Mouse (Mus musculus) embryonic stem cell, embryonic (primary cell): ENCODE results near the gene Abca4.

Experiments
- CTCF ChIA-PET, 4 experiments: fragments of 300-600 bp in 2 of 4; fragments of 350-600 bp in 2 of 4; sonication (Branson Sonifier 250); formaldehyde crosslinking; loops; one replicate each; lab custom pipeline; 2022; ENCODE audit warnings: inconsistent platforms in 2 of 4; lab: Charles Lee
- POLR2A ChIA-PET, 4 experiments: fragments of 300-600 bp in 2 of 4; fragments of 350-600 bp in 2 of 4; sonication (Branson Sonifier 250); formaldehyde crosslinking; loops; one replicate each; lab custom pipeline; 2022; ENCODE audit warnings: antibody characterized with exemption in 4 of 4, inconsistent platforms in 1 of 4; lab: Charles Lee

Abca4 gene

DNA sequence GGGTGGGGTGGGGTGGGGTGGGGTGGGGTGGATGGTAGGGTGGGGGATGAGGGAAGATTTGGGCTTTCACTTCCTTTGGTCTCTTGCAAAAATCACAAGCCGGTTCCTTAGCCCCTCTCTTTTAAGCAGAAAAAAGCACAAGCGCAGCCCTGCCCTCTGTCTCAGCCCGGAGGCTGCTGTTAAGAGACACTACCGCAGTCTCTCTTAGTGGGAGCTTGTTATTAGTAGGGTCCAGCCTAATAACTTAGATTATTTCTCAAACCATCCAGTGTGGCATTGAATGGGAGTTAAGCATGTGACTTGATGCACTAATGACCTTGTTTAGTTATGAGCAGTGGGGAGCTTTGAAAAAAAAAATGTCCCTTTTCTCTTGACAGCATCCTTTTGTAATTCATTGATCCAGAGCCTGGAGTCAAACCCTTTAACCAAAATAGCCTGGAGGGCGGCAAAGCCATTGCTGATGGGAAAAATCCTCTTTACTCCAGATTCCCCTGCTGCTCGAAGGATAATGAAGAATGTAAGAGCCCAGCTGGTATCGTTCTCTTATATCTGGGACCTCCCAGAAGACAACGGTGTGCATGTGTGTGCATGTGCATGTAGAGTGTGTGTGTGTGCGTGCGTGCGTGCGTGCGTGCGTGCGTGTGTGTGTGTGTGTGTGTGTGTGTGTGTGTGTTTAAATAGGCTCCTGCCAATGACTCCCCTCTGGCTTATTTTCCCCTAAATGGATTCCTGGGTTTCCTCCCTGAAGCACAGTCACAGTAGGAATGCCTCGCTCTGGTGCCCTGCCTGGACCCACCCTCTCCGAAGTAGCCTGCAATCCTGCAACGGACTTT lies 41.1 kb downstream of the Abca4 start:
- POLR2A ChIA-PET = interaction anchor here in 2 of 4 experiments (0.5 to 1.1 kb wide), 8 partner anchors 18 to 581 kb away, joined by 3 to 6 read pairs (median 4); no protein-coding TSS in a partner anchor
- CTCF ChIA-PET = interaction anchor here in 2 of 4 experiments (0.6 to 0.7 kb wide), 3 partner anchors 44 to 546 kb away, joined by 3 to 7 read pairs (median 3); no protein-coding TSS in a partner anchor

DNA sequence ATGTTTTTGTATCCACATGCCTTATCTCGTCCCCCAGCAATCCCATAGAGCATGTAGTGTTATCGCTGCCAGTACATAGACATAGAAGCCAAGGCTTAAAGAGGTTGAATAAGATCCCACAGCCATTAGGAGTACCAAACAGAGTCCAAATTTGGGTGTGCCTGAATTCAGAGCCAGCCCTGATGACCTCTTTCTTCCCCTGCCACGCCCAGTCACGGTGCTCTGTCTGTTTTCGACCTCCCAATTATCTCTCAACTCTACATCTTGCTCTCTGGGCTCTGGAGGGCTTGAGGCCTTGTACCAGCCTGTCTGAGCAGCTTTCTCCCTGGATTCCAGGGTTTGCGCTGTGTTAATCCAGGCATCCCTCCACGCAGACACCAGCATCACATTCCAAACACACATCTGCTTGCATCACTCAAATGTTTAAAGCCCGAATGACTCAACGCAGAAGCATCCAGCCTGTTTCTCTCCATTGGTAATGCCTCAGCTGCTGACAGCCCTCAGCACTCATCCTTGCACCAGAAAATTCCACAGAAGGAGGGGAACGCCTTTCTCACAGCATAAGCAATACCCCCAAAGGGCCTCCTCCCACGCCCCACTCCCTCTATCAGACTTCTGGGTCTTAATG lies 43.9 kb downstream of the Abca4 start:
- CTCF ChIA-PET = no interaction called here
- POLR2A ChIA-PET = no interaction called here

DNA sequence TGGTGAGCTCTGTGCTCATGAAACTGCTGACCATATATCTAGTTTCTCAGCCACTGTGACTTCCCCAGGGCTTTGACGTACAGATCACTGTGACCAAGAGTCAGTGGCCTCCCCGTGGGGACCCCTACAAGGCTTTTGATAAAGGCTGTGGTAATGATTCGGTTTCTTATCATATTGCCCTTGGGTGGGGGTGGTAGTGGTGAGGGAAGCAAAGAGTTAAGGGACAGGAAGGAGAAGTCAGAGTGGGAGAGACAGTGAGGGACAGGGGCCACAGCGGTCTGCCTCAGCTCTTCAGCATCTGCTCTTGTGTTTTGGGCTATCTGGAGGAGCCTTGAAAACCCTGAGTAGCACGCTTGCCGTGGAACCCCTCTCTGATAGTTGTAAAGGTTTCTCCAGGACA lies 46.1 kb downstream of the Abca4 start:
- ChIA-PET POLR2A (interaction anchor here in 1 of 4 experiments (1.0 kb wide), 1 partner anchor 57 kb away, joined by 3 read pairs; no protein-coding TSS in a partner anchor), CTCF (no interaction called here)

DNA sequence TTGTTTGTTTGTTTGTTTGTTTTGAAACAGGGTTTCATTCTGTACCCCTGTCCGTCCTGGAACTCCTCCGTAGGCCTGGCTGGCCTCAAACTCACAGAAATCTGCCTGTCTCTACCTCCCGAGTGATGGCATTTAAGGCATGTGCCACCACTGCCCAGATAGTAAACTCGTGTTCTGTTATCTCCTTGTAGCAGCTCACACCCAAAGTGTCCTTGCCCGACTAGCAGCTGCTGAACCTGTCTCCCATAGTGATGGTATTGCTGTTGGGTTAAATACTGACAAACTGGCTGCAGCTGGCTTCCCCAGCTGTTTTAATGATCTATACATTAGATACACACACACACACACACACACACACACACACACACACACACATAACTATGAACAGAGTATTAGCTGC lies 55.5 kb downstream of the Abca4 start:
- CTCF ChIA-PET = interaction anchor here in 1 of 4 experiments (0.7 kb wide), 1 partner anchor 363 kb away, joined by 3 read pairs; no protein-coding TSS in a partner anchor

DNA sequence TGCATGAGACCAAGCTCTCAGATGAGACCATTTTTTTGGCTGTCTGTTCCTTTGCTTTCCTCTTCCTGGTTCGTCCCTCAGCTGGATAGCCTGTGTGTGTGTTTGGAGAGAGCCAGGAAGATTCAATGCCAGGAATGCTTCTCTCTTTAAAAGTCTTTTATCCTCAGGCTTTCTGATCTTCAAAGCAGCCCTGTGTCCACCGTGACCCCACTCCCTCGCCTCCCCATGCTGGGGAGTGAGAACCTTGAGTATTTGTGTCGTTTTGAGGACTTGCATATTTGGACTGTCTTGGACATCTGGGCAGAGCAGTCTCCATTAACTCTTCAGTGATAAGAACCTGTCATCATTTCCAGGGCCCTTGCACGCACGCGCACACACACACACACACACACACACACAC lies 57.8 kb downstream of the Abca4 start:
- ChIA-PET POLR2A (interaction anchor here in 1 of 4 experiments (0.7 kb wide), 1 partner anchor 498 kb away, joined by 5 read pairs; no protein-coding TSS in a partner anchor), CTCF (interaction anchor here in 2 of 4 experiments (0.6 to 2.9 kb wide), 2 partner anchors 8 to 258 kb away, joined by 3 to 10 read pairs; no protein-coding TSS in a partner anchor)

More for the DNA sequence above, 55.5 kb downstream of the Abca4 start:
- POLR2A ChIA-PET = no interaction called here

DNA sequence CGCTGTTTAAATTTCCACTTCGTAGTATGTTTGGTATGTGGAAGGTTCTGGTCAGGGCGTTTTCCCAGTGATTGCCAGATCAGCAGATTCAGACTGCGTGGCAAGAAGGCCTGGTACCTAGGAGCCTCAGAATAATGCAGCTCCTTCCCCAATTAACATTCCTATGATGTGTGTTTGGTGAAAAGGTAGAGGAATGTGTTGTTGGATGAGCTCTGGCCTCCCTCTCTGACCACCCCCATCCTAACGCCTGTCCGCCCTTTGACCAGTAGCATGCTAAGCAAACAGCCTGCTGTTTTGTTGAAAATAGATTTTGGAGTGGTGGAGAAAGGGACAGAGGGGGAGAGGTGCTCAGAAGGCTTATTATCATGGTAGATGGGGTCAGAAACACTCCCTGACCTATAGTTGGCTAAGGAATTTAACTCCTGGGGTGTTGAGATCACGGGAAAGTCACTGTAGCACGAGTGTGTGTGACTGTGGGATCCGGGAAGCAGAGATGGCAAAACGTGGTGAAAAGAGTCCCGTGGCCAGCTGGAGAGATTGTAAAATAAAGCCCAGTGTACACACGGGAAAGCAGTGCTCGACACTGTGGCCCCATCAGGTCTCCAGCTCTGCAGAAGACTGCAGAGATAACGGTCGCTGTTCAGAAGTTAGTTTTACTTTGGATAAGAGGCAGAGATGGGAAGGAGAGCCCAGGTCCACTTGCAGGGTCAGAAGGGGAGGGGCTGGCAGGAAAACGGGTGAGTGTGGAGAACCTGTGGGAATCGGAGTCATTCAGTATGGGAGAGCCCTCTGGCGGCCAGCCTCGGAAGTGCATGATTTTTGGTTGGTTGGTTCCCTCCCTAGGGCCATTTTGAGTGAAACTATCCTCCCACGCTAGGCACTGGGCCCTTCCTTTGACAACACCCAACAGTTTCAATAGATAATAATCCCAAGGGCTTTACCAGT lies 59.9 kb downstream of the Abca4 start:
- CTCF ChIA-PET = interaction anchor here (0.6 to 2.9 kb wide), 5 partner anchors 9 to 219 kb away, joined by 3 to 10 read pairs (median 8); no protein-coding TSS in a partner anchor
- POLR2A ChIA-PET = interaction anchor here (0.6 to 1.7 kb wide), 6 partner anchors 19 to 137 kb away, joined by 3 to 7 read pairs (median 3); no protein-coding TSS in a partner anchor

DNA sequence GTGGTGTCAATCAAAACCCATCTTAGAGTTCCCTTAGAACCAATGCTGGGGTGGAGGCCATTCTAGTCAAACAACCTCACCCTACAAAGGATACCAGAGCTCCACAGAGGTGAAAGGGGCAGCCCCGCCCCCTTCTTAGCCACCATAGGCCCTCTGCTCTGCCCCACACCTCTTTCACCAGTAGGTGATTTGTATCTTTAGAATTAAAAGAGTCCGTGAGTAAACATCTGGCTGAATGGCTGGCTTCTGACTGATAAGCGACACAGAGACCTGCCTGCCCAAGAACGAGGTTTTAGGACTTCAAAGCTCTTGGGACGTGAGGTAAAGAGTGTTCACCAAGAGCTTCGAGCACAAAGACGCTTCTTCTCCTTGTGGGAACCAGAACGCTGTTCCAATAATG lies 62.7 kb downstream of the Abca4 start:
- CTCF ChIA-PET = interaction anchor here (0.6 to 1.2 kb wide), 9 partner anchors 13 to 517 kb away, joined by 3 to 15 read pairs (median 4); no protein-coding TSS in a partner anchor
- POLR2A ChIA-PET = interaction anchor here in 1 of 4 experiments (0.6 to 0.9 kb wide), 2 partner anchors 13 to 102 kb away, joined by 3 read pairs; no protein-coding TSS in a partner anchor

DNA sequence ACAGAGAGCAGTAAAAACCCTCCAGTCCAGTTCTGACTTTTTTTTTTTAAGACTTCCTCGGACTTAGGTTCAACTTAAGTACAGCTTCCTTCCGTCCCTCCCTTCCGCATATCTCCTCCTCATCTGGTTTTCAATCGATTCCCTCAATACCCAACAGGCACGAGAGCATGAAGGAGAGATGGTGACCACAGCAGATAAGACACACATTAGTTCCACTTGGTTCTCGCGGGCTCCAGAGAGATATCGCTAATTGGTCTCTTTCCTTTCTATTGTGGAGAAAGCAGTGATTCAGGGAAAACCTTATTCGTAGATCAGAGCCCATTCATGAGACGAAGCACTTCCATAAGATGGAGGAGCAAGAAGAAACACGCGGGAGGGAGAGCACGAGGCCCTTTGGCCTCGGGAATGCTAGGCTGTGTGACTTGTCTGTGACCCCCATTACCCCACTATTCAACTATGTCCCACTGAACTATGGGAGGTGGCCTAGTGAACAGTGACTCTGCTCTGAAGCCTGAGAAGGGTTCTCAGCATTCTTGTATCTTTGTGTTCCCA lies 63.5 kb downstream of the Abca4 start:
- CTCF ChIA-PET = interaction anchor here in 3 of 4 experiments (0.6 to 1.2 kb wide), 4 partner anchors 12 to 238 kb away, joined by 3 read pairs; no protein-coding TSS in a partner anchor

DNA sequence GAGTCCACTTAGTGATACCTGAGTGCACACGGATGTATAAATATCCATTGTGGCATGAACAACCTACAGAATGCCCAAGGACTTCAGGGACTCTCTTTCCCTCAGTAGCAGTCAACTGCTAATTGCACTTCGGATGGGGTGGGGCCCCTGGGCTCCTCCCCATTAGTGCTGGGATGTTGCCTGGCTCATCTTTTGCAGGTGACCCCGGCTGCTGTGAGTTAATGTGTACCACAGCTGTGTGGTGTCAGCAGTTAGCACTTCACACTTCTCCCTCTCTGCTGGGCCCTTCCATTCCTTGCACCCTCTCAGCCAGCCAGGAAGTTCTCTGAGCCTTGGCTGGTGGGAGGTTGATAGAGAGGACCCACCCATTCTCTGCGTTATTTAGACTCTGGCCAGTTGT lies 65.2 kb downstream of the Abca4 start:
- ChIA-PET POLR2A (no interaction called here), CTCF (interaction anchor here in 2 of 4 experiments (0.8 to 2.0 kb wide), 2 partner anchors 10 to 11 kb away, joined by 3 to 9 read pairs; no protein-coding TSS in a partner anchor)

More for the DNA sequence above, 63.5 kb downstream of the Abca4 start:
- POLR2A ChIA-PET = no interaction called here

DNA sequence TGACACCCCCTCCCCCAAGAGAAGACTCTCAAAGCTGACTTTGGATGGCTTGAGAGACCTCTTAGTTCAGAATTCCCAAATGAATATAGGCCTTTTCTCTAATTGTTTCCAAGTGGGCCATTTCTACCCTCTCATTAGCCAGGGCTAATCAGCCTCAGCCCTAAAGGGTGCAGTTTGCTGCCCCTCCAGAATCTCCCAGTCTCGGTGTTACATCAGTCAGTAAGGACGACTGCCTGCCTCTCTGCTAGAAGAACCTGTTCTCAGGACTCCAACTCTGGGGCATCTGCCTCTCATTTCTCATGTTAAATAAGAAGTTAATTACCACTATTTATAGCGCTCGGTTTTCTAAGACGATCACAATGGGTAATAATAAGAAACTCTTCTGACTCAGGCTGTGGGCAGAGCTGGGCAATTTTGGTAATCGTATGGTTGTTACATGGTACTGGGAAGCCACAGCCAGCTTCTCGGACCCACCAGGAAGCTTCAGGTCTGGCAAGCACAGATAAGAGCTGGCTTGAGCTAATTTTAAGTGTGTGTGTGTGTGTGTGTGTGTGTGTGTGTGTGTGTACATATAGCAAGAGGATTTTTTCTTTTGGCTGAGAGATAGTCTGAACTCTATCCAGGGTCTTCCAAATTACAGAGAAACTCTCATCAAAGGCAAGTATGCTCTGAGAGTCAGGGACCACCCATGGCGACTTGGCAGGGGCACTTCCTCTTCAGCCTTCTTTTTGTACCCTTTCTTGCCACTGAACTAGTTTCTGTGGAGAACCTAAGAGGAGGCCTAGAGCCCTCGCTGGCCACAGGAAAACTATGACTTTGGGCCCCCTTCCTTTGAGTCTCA lies 67.1 kb downstream of the Abca4 start:
- ChIA-PET POLR2A (interaction anchor here in 1 of 4 experiments (1.0 kb wide), 1 partner anchor 143 kb away, joined by 3 read pairs; no protein-coding TSS in a partner anchor), CTCF (interaction anchor here in 3 of 4 experiments (0.7 to 2.0 kb wide), 4 partner anchors 9 to 42 kb away, joined by 3 to 9 read pairs (median 3); no protein-coding TSS in a partner anchor)

DNA sequence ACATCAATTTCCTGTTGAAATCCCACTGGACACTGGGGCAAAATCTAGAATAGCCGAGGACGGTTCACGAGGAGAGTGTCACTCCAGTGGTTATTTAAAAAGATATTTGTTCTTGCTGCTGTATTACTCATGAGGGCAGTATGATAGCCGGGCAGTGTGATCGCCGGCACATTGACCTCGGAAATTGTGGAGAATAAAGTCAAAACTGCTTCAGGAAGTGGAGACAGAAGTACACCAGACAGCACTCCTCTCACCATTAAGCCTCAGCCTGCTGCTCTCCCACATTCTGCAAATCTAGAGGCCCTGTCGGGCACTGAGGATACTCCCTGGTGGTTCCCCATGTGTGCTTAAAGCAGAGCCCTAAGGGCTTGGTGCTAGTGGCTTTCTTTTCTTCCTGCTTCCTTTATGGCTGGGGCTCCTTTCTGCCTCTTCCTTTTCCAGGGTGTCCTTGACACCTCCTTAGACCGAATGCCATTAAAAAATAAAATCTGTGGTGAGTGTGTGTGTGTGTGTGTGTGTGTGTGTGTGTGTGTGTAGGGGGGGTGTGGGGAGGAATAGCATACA lies 74.5 kb downstream of the Abca4 start:
- CTCF ChIA-PET = interaction anchor here in 1 of 4 experiments (0.6 kb wide), 1 partner anchor 169 kb away, joined by 4 read pairs; no protein-coding TSS in a partner anchor
- POLR2A ChIA-PET = no interaction called here

DNA sequence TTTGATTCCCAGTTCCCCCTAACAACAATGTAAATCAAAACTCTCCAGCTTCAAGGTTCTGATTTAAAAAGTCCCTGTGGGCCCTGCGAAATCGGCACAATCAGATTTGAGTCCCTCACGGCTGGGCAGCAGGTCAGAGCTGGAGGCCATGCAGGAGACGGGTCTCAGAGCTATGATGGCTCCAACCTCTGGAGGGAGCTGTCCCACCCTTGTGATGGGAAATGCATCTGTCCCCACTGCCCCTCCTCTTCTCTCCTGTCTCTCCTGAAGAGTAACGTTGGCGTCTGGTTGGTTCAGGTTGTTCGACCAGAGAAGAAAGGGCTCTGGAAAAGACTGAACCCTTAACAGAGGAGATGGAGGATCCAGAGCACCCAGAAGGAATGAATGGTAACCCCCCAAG lies 75.5 kb downstream of the Abca4 start:
- POLR2A ChIA-PET = interaction anchor here in 3 of 4 experiments (0.6 to 1.3 kb wide), 10 partner anchors 10 to 1126 kb away, joined by 3 to 7 read pairs (median 3); no protein-coding TSS in a partner anchor
- CTCF ChIA-PET = interaction anchor here (0.5 to 1.9 kb wide), 28 partner anchors 8 to 1216 kb away, joined by 3 to 13 read pairs (median 4); partner anchors contain the start of gene Fnbp1l (in 1 of the 4)

DNA sequence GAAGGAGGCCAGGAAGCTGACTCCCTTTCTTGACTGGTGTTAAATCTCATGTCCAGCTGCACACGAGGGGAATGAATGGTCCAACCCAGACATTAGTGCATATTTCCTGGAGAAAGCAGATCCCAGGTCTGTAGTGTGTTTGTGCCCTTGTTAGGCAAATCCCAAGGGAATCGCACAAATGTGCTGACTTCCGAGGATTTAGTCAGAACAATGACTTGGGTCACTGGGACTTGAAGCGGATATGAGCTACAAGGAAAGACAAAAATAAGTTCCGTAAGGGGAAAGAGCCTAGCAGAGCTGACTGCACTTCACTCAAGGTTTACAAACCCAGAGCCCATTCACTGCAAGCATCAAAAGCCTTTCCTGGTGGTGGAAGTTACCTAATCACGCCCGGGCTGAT lies 76.0 kb downstream of the Abca4 start:
- POLR2A ChIA-PET = interaction anchor here in 3 of 4 experiments (0.5 to 1.3 kb wide), 12 partner anchors 9 to 1126 kb away, joined by 3 to 7 read pairs (median 3); no protein-coding TSS in a partner anchor

DNA sequence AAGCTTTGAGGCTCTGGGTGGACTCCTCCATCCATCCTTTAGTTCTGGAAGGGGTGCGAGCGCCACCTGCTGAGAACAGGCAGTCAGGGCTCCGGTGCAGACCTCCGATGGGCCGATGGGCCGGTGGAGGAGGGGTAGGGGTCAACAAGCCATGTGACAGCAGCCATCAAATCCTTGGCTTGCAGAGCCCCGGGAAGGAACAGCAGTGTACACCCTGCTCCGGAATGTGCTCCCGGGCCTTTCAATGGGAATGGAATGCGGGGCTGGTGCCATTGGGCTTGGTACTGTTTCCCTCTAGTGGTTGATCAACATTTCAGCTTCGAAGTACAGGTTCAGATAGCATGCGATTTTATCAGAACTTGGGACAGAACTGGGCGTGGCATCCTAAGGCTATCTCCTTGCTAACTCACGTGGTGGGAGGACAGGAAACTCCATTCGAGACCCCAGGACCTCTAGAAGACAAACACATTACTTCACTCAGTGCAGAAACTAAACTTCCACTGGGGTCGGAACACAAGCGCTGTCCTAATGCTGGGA lies 78.0 kb downstream of the Abca4 start:
- ChIA-PET POLR2A (interaction anchor here in 2 of 4 experiments (0.5 to 0.7 kb wide), 2 partner anchors 222 to 322 kb away, joined by 3 read pairs; no protein-coding TSS in a partner anchor), CTCF (interaction anchor here (0.6 to 2.8 kb wide), 20 partner anchors 9 to 236 kb away, joined by 3 to 13 read pairs (median 3); no protein-coding TSS in a partner anchor)

More for the DNA sequence above, 76.0 kb downstream of the Abca4 start:
- CTCF ChIA-PET = interaction anchor here (0.5 to 2.8 kb wide), 29 partner anchors 9 to 1215 kb away, joined by 3 to 13 read pairs (median 4); partner anchors contain the start of gene Fnbp1l (in 1 of the 4)

DNA sequence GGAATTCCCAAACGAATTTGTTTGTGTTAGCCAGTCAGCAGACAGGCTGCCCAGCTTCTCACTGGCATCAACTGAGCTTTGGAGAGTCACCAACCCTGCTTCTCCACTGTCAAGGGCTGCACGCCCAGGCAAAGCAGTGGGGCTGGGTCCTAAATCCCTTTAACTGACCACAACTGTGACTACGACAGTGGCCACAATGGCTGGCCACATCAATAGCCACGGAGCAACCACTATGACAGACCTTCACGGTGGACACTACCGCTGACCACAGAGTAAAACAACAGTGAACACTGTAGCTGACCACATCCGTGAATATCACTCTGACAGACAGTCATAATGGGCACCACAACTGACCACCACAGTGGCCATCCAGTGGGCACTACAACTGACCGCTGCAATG lies 78.6 kb downstream of the Abca4 start:
- POLR2A ChIA-PET = interaction anchor here in 1 of 4 experiments (1.1 kb wide), 1 partner anchor 120 kb away, joined by 3 read pairs; no protein-coding TSS in a partner anchor
- CTCF ChIA-PET = interaction anchor here (0.5 to 2.8 kb wide), 10 partner anchors 15 to 237 kb away, joined by 3 to 13 read pairs (median 4); no protein-coding TSS in a partner anchor
